Mouse (Mus musculus) G1E (cell line): ENCODE results near the gene Gm16181.

Experiments used
- CTCF ChIP-seq: IDR thresholded peaks from 2 replicates; pipeline ENCODE4 v1.5.1; 2012; ENCODE audit warnings: low read depth, low read length, inconsistent platforms, mixed read lengths
- GATA2 ChIP-seq: IDR thresholded peaks from 2 replicates; pipeline ENCODE4 v1.6.1; 2012; ENCODE audit warnings: low read depth, low read length, inconsistent platforms, borderline replicate concordance
- TAL1 ChIP-seq: conservative IDR thresholded peaks from 2 replicates; pipeline ENCODE4 v1.6.1; 2012; ENCODE audit warnings: low read depth, low read length, inconsistent platforms, mixed read lengths

- peak; percentile 43 for TF ChIP-seq CTCF
- TF ChIP-seq GATA2, result no peak
- TF ChIP-seq TAL1, result no peak
Observed at GRCm38 (mm10) chr17:35245731-35246623, 25.3 kb downstream of the Gm16181 start.
